Mouse (Mus musculus) lung, embryonic 16.5 days (tissue): ENCODE measurements around the gene Wrap73. TPM values are rescaled to one million over a fixed set of nuclear protein-coding genes. Genes with fewer than 3 reads are reported as not detected.
A peak's percentile ranks its signal among the peaks of the same experiment; 100 is the strongest.

Source experiments
- ATAC-seq: fragments of 200-750 bp; cut with Nextera tagmentation; 2 replicates; pipeline ENCODE4 v1.8.0; 2017; ENCODE audit warnings: low read depth, mild to moderate bottlenecking, moderate library complexity
- H3K27ac ChIP-seq: fragments of 300-500 bp; sonication (generic); 2 replicates; pipeline ENCODE4 v1.5.1; 2014; ENCODE audit warnings: mild to moderate bottlenecking, control low read depth, low read length
- H3K27me3 ChIP-seq: fragments of 300-500 bp; sonication (generic); 2 replicates; pipeline ENCODE4 v1.6.1; 2014; ENCODE audit warnings: low read depth, low read length, mixed read lengths; ENCODE audit not compliant: control insufficient read depth, insufficient read depth
- H3K36me3 ChIP-seq: fragments of 300-500 bp; sonication (generic); 2 replicates; pipeline ENCODE4 v1.6.1; 2014; ENCODE audit warnings: low read length; ENCODE audit not compliant: control insufficient read depth, insufficient read depth
- H3K4me1 ChIP-seq: fragments of 300-500 bp; sonication (generic); replicated peaks from 2 replicates; pipeline ENCODE4 v1.6.1; 2014; ENCODE audit warnings: low read length, mixed read lengths; ENCODE audit not compliant: control insufficient read depth, insufficient read depth
- H3K4me2 ChIP-seq: fragments of 300-500 bp; sonication (generic); 2 replicates; pipeline ENCODE4 v1.6.1; 2014; ENCODE audit warnings: low read depth, low read length, control low read depth
- H3K4me3 ChIP-seq: fragments of 300-500 bp; sonication (generic); 2 replicates; pipeline ENCODE4 v1.5.1; 2014; ENCODE audit warnings: mild to moderate bottlenecking, low read length, control low read depth
- H3K9ac ChIP-seq: fragments of 300-500 bp; sonication (generic); 2 replicates; pipeline ENCODE4 v1.6.1; 2014; ENCODE audit warnings: low read length, control low read depth
- H3K9me3 ChIP-seq: fragments of 300-500 bp; sonication (generic); 2 replicates; pipeline ENCODE4 v1.6.1; 2016; ENCODE audit warnings: low read length; ENCODE audit not compliant: control insufficient read depth
- WGBS: fragments of 180-500 bp; shearing (Covaris S2); extraction: QIAGEN DNeasy Blood & Tissue Kit; methylation state at CpG from one replicate; pipeline ENCODE4 v1.1.7; 2014; 5-methylcytosine and 5-hydroxymethylcytosine counted together
- polyA plus RNA-seq: library from polyadenylated mRNA; unstranded; fragments of >200 nt; fragmentation: Nextera tagmentation; extraction: Ambion mirVana; gene quantifications from 2 replicates; pipeline ENCODE4 v1.2.1, GENCODE M21; 2015

Gene Wrap73
- polyA plus RNA-seq: 36.0 and 39.2 TPM in 2 replicates

DNA sequence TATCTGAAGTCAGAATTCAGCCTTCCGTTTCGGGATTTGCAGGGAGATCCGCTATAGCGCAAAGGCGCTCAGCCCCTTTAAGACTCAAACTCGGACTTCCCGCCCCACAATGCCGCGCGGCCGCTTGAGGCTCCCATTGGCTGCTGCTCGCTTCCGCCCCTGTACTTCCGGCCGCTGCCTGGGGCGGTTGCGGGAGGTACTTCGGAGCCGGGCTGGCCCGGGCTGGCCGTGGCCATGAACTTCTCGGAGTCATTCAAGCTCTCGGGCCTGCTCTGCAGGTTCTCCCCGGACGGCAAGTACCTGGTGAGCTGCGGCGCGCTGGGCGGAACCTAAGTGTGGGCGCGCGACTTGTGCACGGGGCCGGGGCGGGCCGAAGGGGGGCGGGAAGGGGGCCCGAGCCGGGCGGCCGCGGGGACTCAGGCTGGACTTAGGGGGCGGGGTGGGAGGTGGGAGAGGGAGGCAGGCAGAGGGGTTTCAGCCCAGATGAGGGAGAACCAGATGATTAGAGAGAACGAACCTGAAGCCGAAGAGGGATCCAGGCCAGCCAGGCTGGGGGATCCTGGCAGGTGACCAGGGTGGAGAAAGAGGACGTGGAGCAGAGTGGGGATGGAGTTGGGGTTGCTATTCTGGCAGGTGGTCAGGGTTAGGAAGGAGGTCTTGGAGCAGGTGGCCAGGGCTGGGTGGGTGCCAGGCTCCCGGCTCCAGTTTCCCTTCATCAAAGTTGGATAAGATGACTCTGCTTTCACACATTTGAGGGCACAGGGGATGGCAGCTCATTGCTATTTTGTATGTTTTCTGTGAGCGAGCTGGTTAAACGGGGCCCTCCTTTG is at the start of gene Wrap73:
Gene Wrap73, plus strand, starts transcription at position 162 of the 830 bp plus-strand sequence.
- Histone ChIP-seq H3K4me3 (peak within 1 kb of the TSS; percentile 88), H3K9me3 (no peaks in the 10 kb centered on the region), H3K4me2 (peak within 1 kb of the TSS; percentile 90), H3K4me1 (peaks cover 22% of the 10 kb centered on the region), H3K36me3 (peaks cover 2% of the 10 kb centered on the region), H3K9ac (peak within 1 kb of the TSS; percentile 88), H3K27me3 (peaks cover 44% of the 10 kb centered on the region), H3K27ac (peak within 1 kb of the TSS; percentile 92)
- WGBS: under 1% methylated on average over 39 of the region's 49 CpGs
- ATAC-seq: peak; percentile 96

DNA sequence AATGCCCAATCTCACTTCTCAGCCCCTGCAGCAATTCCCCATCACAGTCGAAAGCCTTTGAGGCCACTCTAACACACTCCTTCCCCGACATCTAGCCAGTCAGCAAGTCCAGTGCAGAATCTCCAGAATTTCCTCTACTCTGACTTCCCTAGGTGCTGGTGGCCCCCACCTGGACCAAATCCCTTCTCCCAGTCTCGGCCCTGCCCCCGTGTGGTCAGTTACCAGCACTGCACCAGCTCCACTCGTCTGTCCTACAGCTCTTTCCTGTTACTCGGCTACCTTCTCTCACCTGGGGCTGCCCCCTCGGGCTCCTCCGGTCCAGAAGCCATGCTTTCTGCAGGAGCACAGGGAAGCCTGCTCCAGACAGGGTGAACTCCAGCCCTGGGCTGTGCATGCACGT is 49.0 kb upstream of the Wrap73 start:
- Histone ChIP-seq H3K4me1 (no peaks in the 10 kb centered on the region), H3K27me3 (no peaks in the 10 kb centered on the region; the same call in 1 of the 2 replicates), H3K36me3 (no peaks in the 10 kb centered on the region), H3K27ac (no peak overlapping the region), H3K4me2 (no peak overlapping the region), H3K9ac (no peak overlapping the region), H3K4me3 (no peak overlapping the region), H3K9me3 (no peaks in the 10 kb centered on the region)
- ATAC-seq: no peak
- 16% methylated on average over 9 of the region's 9 CpGs for WGBS

DNA sequence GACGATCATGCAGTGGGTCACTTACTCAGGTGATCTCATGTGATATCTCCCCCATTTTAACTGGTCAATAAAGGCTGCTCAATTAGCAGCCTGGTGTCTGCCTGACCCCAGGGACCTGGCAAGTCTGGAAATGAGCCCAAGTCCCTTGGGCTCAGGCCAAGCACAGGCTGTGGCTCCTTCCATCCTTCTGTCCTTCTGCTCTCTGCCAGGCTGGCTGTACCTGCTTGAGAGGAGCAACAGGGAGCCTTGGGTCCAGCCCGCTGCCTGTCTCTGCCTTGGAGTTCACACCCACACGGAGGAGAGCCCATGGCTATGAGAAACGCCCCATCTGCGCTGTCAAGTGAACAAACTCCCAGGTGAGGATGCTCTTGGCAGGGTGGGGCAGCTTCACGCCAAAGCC is 46.1 kb upstream of the Wrap73 start:
- Histone ChIP-seq H3K9me3 (no peaks in the 10 kb centered on the region), H3K4me1 (no peaks in the 10 kb centered on the region), H3K27ac (no peak overlapping the region), H3K27me3 (no peaks in the 10 kb centered on the region; the same call in 1 of the 2 replicates), H3K36me3 (no peaks in the 10 kb centered on the region), H3K9ac (no peak overlapping the region), H3K4me3 (no peak overlapping the region), H3K4me2 (no peak overlapping the region)
- ATAC-seq: no peak
- WGBS: 25% methylated on average over 6 of the region's 6 CpGs

DNA sequence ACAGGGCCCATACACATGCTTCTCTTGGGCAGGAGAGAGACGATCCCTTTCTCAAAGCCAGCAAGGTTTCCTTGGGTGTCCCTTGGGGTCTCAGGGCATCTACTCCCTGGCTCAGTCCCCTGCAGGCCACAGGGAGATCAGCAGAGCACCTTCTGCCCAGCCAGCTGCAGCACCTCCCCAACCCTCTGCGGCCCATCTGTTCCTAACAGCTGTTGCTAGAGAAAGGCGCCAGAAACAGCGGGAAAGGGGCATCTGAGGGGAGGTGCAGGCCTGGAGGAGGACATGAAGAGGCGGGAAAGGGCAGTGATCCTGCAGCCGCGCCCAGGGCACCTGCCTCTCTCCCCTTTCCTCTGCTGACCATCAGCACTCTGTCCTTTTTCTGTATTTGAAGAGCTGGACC is 42.8 kb upstream of the Wrap73 start:
- H3K36me3 ChIP-seq: no peaks in the 10 kb centered on the region
- H3K9me3 ChIP-seq: no peaks in the 10 kb centered on the region
- H3K9ac ChIP-seq: no peak overlapping the region
- ATAC-seq: no peak
- WGBS: 31% methylated on average over 7 of the region's 7 CpGs
- no peak overlapping the region for H3K27ac ChIP-seq
- no peaks in the 10 kb centered on the region for H3K27me3 ChIP-seq
- H3K4me3 ChIP-seq: no peak overlapping the region
- no peak overlapping the region for H3K4me2 ChIP-seq
- no peaks in the 10 kb centered on the region for H3K4me1 ChIP-seq

DNA sequence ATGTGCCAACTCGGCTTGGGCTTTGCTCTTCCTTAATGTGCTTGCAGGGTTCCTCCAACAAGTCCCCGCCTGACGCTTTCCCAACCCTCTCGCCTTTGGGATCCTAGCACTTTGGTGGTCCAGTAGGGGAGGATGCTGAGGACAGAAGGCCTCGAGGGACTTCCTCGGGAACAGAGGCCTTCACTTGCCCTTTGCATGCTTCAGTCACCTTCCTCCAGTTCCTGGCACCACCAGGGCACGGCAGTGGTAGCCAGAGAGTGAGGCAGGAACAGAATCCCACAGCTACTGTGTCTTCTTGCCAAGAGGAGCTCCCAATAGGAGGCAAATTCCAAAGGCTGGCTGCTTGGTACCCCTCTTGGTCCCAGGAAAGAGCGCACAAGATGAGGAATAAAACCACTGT is 38.8 kb upstream of the Wrap73 start:
- Histone ChIP-seq H3K4me3 (no peak overlapping the region), H3K4me1 (no peaks in the 10 kb centered on the region), H3K36me3 (no peaks in the 10 kb centered on the region), H3K27ac (no peak overlapping the region), H3K27me3 (no peaks in the 10 kb centered on the region), H3K9ac (no peak overlapping the region), H3K4me2 (no peak overlapping the region), H3K9me3 (no peaks in the 10 kb centered on the region)
- no peak for ATAC-seq
- 62% methylated on average over 8 of the region's 8 CpGs for WGBS

DNA sequence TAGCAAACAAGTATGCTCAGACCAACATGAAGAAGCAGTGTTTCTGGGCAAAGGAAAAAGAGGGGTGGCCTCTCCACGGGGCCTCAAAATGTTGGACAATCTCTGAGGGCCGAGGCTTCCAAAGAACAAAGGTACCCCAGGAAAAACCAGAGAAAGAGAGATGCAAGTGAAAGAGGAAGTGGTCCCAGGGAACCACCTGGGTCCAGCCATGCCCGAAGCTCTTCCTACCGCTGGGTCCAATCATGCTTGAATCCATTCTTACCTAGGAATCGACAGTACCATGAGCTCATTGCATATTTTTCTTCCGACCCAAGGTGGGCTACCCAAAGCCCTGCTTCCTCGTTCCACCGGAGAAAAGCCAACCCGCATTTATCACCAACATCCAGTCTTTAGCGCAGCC is 38.3 kb upstream of the Wrap73 start:
- no peak overlapping the region for H3K4me2 ChIP-seq
- ATAC-seq: no peak
- no peak overlapping the region for H3K27ac ChIP-seq
- H3K36me3 ChIP-seq: no peaks in the 10 kb centered on the region
- H3K4me1 ChIP-seq: no peaks in the 10 kb centered on the region
- WGBS: 84% methylated on average over 10 of the region's 10 CpGs
- H3K9me3 ChIP-seq: no peaks in the 10 kb centered on the region
- H3K9ac ChIP-seq: no peak overlapping the region
- no peak overlapping the region for H3K4me3 ChIP-seq
- no peaks in the 10 kb centered on the region for H3K27me3 ChIP-seq

DNA sequence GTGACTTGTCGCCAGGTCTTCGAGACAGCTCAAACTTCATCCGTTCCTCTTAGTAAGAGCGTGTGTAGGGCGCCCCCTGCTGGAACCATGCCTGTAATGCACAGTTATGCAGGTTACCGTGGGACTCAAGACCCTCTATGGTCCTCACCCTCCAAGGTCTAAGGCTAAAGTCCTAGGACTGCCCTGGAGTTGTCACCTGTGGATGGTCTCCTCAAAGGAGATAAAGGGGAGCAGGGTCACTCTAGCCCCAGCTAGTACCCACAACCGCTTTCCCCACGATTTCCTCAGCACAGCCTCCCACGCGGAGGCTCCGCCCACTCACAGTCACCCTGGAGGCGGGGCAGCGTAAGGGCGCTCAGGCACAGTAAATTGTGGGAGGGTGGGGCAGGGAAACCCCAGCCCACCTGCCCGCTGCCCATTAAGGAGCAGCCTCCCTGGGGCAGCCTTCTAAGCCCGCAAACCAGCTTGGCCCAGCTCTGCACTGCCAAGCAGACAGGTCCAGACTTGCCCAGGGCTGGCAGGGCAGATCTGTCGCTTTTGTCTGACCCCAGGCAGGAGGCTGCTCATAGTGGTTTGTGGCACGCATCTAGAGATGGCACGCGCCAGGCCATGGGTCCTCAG is 36.7 kb upstream of the Wrap73 start:
- no peaks in the 10 kb centered on the region for H3K4me1 ChIP-seq
- H3K27me3 ChIP-seq: no peaks in the 10 kb centered on the region
- ATAC-seq: peak; percentile 44
- H3K9ac ChIP-seq: no peak overlapping the region
- no peak overlapping the region for H3K27ac ChIP-seq
- H3K9me3 ChIP-seq: no peaks in the 10 kb centered on the region
- WGBS: 28% methylated on average over 20 of the region's 20 CpGs
- no peaks in the 10 kb centered on the region for H3K36me3 ChIP-seq
- H3K4me3 ChIP-seq: peak overlapping the region; percentile 18; the same call in 1 of the 2 replicates
- H3K4me2 ChIP-seq: peak overlapping the region; percentile 41

DNA sequence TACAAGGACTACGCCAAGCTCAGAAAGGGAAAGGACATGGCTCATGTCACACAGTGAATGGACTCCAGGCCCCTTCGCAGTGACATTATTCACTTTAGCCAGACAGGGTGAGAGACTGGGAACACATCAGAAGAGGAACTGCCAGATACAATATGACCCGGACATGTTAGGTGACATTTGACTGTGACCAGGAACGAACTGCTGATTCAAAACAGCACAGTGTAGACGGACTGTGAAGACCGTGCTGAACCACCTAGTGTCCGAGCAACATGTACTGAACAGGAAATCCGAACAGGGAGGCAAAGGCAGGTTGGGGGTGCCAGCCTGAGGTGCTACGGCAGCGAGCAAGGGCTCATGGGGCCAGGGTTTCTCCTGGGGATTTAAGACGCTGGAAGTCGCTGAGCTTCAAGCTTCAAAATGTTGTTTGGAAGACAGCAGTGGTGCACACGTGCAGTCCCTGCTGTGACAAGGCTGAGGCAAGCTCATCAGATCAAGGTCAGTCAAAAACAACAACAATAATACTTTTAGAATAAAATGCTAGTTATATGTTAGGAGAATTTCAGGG is 35.6 kb upstream of the Wrap73 start:
- 73% methylated on average over 13 of the region's 13 CpGs for WGBS
- Histone ChIP-seq H3K36me3 (no peaks in the 10 kb centered on the region), H3K9me3 (no peaks in the 10 kb centered on the region), H3K4me2 (no peak overlapping the region), H3K4me1 (no peaks in the 10 kb centered on the region), H3K27me3 (no peaks in the 10 kb centered on the region), H3K27ac (no peak overlapping the region), H3K9ac (no peak overlapping the region), H3K4me3 (no peak overlapping the region)
- no peak for ATAC-seq

DNA sequence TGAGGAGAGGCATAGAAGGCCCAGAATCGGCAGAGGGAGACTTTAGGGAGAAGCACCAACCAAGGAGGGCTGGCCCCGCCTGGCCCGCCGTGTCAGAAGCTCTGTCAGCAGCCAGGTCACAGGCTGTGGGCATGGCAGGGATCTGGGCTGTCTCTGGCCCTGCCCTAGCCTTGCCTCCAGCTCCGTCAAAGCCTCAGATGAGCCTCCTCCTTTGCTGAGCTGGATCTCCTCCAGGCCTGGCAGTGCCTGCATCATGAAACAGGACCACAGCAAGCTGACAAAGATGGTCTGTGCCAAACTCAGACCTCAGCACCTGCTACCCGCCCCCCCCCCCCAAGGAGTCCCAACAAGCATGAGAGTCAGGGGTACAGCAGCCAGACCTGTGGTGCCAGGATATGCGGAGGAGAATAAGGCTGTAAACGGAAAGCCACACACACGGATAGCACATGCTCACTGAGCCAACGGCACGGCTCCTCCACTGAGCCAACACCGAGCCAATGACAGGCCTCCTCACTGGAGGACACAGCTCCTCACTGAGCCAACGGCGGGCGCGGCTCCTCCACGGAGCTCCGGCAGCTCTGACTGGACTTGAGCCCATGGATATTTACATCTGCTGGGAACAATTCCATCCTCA is 32.8 kb upstream of the Wrap73 start:
- 33% methylated on average over 18 of the region's 18 CpGs for WGBS
- peak; percentile 29; the same call in 1 of the 2 replicates for ATAC-seq

More for the DNA sequence above, 32.8 kb upstream of the Wrap73 start:
- Histone ChIP-seq H3K4me2 (no peak overlapping the region), H3K4me3 (no peak overlapping the region), H3K9ac (no peak overlapping the region), H3K27me3 (no peaks in the 10 kb centered on the region), H3K9me3 (no peaks in the 10 kb centered on the region), H3K27ac (no peak overlapping the region), H3K4me1 (no peaks in the 10 kb centered on the region), H3K36me3 (no peaks in the 10 kb centered on the region)
